Mouse (Mus musculus) stomach, postnatal 0 days (tissue): ENCODE measurements around the gene Nectin4.
A peak's percentile ranks its signal among the peaks of the same experiment; 100 is the strongest.

Source experiments
- CTCF ChIP-seq: IDR thresholded peaks from 2 replicates; pipeline ENCODE4 v1.5.1; 2016; ENCODE audit warnings: antibody characterized with exemption, low read depth, mild to moderate bottlenecking, moderate library complexity
- EP300 ChIP-seq: optimal IDR thresholded peaks from 2 replicates; pipeline ENCODE3; 2016; ENCODE audit warnings: antibody characterized with exemption

GRCm38 (mm10) chr1:171412001-171412441, 42.1 kb downstream of the Nectin4 start:
- peak; percentile 44 for TF ChIP-seq CTCF
- no peak for TF ChIP-seq EP300
